Mouse (Mus musculus): Measurements from ENCODE around the gene Fau. TPM values are rescaled to one million over a fixed set of nuclear protein-coding genes. Genes with fewer than 3 reads are reported as not detected.

Fau gene
- total RNA-seq, 1 experiment from 2014 or later, result 1,850 TPM

DNA sequence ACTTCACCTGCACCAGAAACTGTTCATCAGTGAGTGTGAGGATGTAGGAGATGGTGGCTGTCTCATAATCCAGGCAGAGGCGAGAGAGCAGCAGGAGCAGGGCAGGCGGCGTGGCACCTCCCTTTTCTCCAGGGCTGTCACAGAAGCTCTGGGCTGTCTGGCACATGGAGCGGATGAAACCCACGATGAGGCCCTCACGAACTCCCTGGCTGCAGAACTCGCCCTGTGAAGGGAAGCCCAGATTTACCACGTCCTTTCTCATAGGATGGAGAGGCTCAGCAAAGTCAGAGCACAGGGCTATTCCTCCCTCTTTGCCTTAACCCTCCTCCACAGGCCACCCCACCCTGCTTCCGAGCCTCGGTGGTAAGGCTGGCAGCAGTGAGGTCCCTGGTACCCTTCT lies 12.2 kb downstream of the Fau start:
- no peak for ATAC-seq (replicated peaks; ENCODE audit: low read depth, poor library complexity, severe bottlenecking)

- no peak for ATAC-seq (replicated peaks; ENCODE audit: low read depth, poor library complexity, severe bottlenecking)
These were observed 13.1 kb downstream of the Fau start for GRCm38 (mm10) chr19:6070571-6071250.

DNA sequence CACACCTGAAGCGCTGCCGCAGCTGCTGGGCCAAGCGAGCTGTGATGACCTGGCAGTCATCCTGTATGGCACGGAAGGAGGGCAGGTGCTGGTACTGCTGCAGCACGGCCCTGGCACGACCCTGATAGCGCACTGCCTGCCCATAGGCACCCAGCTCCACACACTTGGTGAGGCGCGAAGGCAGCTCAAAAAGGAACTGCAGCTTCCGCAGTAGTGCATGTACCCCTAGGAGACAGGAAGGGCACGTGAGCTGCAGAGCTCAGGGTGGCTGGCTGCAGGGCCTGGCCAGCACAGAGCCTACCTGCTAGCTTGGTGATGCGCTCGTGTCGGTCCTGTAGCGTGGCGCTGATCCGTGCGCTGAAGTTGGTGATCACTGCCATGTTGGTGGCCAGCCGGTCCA lies 13.6 kb downstream of the Fau start:
- no peak for ATAC-seq (replicated peaks; ENCODE audit: low read depth, poor library complexity, severe bottlenecking)

DNA sequence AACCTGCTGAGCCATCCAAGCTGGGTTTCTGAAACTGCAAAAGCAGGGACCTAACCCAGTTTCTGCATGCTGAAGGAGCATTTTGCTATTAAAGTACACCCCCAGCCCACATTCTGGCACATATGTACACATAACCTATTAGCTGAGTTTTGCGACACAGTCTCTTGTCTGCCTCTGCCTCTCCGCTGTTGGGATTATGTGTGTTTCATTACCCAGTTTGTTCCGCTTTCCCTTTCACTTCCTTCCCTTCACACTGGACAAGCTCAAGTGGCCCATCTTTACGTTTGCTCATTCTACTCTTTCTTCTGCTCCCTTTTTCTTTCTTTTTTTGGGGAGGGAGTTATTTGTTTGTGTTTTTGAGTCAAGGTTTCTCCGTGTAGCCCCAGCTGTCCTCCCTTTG lies 16.2 kb downstream of the Fau start:
- ATAC-seq (replicated peaks; ENCODE audit: low read depth, poor library complexity, severe bottlenecking), result no peak

DNA sequence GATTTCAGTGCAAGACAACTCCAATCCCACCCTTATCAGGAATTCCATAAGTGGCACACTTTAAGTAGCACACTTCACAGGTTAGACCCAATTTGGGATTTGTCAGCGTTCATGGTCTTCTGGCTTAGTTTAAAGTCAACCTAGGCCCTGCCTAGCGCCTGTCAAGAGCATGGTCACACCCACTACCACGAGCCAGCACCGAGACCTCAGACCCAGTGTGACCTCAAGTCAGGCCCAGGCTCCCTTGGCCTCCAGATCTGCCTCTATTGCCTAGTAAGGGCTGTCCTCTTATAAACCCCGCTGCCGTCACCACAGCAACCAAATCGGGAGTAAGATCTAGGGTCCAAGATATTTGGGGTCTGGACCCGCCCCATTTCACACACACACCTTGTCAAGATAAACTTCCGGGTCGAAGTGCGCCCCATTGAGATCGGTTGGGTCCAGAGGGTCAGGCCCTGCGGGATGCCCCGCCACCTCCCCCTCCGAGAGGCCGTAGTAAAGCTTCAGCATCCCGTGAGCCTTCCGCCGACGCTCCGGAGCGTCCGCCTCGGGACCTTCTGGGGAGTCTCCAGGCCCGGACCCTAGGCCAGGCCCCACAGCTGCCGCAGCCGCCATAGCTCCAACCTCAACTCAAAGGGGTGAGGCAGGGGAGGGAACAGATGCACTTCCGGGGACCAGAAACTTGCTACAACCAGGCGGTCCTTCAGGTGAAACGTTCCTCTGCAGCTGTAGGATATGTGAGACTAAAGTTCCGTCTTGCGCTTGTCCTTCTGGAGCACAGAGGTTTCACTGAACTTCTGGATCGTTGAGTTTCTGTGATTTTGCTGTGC lies 19.1 kb downstream of the Fau start, which contains the start of gene Vps51:
TSS of gene Vps51 (minus strand) at position 668 of the 830 bp plus-strand sequence.
- ATAC-seq (replicated peaks; ENCODE audit: low read depth, poor library complexity, severe bottlenecking), result peak; percentile 96

DNA sequence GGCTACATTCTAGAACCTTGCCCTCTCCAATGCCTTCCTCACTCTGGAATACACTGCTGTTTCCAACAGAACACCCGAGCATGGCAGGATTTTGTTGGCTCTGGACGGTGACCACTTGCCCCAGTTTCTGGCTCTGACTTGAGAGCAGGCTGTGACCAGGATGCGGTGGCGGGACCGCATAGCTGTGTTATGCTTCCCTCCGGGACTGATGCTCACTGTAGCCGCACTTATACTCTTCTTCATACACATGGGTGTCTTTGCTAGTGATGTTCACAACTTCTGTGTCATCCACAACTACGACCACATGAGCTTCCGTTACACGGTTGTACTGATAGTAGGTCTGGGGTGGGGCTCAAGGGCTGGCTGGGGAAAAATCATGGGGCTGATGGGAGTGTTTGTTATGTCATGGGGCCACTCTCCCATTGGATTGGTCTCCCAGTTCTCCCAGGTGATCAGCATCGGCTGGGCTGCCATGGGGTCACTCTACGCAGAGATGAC lies 22.4 kb downstream of the Fau start, which contains the start of gene Tmem262:
TSS of gene Tmem262 (plus strand) at position 51 of the 498 bp plus-strand sequence.
- ATAC-seq (replicated peaks; ENCODE audit: low read depth, poor library complexity, severe bottlenecking), result no peak

GRCm38 (mm10) chr19:6082156-6082555 lies 24.5 kb downstream of the Fau start, which contains the start of gene Gm28374:
Gene Gm28374 (minus strand): TSS chr19:6082256.
- ATAC-seq (replicated peaks; ENCODE audit: low read depth, poor library complexity, severe bottlenecking), result no peak

DNA sequence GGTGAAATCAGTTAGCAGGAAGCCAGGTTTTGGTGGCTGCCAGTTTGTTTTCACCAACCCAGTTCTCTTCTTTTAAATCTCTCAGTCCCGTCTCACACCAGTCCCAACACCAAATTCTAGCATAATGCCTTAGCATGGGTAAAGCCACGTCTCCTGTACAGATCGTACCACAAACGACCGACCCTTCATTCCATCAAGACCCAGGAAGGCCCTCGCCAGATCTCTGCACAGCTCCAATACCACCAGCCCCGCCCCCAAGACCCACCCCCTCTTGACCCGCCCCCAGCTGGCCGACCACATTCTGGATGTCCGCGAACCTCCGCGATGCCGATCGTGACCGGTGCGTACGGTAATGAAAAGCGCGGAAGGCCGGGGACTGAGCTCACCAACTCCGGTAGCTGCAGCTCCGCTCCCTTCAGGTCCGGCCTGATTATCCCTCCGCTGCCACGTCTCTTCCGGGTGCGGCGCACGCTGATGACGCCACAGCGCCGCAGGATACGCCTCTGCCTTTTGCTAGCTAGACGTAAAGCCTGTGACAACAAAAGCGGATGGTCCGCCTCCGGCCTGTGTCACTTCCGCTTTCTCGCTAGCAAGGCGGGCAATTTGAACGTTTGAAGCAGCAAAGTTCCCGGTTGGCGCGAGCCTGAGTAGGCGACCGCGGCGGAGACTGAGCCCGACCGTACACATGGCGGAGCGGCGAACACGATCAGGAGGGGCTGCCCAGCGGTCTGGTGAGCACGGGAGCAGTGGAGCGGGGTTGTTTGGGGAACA lies 27.0 kb downstream of the Fau start, which contains the start of the genes Zfpl1 and Cdca5:
TSS of gene Zfpl1 (minus strand) at position 479 of the 771 bp plus-strand sequence.
TSS of gene Cdca5 (plus strand) at position 506 of the 771 bp plus-strand sequence.
- peak; percentile 94 for ATAC-seq (replicated peaks; ENCODE audit: low read depth, poor library complexity, severe bottlenecking)

DNA sequence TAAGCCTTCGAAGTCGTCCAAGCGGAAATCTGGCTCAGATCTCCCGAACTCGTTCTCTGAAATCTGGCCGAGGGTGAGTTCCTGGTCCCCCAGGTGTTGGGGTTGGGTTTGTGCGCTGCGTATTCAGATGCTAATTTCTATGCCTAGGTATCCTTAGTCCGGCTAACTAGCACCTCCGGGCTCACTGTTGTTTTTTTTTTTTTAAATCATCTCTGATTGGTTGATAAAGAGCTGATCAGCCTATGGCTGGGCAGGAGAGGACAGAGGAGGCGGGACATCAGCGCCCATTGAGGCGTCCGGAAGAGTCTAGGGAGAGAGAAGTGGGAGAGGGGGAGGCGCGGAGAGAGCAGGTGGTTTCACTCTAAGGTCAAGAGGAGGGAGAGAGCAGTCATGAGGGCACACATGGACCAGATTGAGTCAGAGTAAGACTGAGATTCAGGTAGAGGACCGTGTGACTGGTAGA lies 27.8 kb downstream of the Fau start:
- ATAC-seq (replicated peaks; ENCODE audit: low read depth, poor library complexity, severe bottlenecking), result peak; percentile 83

GRCm38 (mm10) chr19:6088841-6089240 lies 31.2 kb downstream of the Fau start:
- no peak for ATAC-seq (replicated peaks; ENCODE audit: low read depth, poor library complexity, severe bottlenecking)

- ATAC-seq (replicated peaks; ENCODE audit: low read depth, poor library complexity, severe bottlenecking), result no peak
These were observed 36.5 kb downstream of the Fau start, which contains the start of gene AC131692.1 for GRCm38 (mm10) chr19:6094119-6094518. Gene AC131692.1 (plus strand): TSS chr19:6094419.

DNA sequence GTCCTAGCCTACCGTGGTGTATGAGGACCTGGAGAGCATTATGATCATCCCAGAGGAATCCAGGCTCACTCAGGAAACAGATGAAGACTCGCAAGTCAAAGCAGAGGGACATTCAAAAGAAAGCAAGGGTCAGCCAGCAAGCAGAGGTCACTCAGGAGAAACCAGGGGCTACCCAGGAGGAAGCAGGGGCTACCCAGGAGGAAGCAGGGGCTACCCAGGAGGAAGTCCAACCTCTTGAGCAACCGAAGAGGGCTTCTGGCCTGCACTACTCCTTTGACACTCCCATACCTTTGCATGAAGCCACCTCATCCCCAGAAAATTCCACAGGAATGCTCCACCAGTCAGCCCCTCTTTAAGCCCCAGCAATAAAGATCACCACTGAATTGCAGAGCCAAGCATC lies 40.2 kb downstream of the Fau start:
- no peak for ATAC-seq (replicated peaks; ENCODE audit: low read depth, poor library complexity, severe bottlenecking)

- ATAC-seq (replicated peaks; ENCODE audit: low read depth, poor library complexity, severe bottlenecking), result no peak
These were observed 43.5 kb downstream of the Fau start for GRCm38 (mm10) chr19:6101186-6101585.

DNA sequence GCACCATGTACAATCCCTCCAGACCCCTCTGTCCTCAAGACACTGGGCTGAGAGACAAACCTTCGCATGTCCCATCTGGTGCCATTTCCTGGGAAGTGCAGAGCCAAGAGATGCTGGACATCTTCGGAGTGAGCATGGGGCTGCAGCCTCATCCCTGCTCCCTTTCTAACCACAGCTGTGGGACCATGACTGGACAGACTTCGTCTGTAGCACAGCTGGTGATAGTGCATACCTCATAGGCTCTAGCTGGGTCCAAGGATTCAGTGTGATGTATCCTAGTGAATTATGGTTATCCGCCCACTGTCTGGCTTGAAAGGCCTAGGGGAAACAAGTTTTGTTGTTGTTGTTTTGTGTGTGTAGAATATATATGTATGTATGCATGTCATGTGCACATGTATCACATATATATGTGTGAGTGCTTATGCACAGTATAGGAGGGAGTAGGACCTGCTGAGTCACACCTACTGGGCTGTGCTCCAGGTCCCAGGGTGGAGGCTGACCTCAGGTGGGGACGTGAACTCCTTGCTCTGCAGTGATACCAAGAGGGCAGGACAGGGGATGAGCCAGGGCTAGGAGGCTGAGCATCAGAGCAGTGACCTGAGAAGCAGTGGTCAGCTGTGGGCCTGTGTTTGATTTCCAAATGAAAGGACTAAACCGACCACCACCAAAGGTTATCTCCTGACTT lies 44.7 kb downstream of the Fau start:
- no peak for ATAC-seq (replicated peaks; ENCODE audit: low read depth, poor library complexity, severe bottlenecking)

DNA sequence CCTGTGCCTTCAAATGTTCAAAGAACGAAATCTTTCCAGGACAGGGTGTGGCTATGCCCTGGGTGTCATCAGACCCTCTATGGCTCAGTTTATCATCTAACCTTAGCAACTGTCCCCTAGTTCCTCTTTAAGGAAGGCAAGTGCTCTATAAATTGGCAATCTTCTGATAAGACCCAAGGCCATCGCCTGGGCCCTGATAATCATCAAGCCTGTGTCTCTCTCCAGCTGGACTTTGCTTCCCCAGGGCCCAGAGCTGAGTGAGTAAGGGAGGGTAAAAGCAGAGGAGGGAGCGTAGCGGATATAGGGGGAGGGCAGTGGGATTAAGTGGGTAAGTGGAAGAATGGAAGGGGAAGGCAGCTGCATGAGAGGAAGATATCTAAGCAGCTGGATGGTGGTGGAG lies 46.8 kb downstream of the Fau start:
- ATAC-seq (replicated peaks; ENCODE audit: low read depth, poor library complexity, severe bottlenecking), result no peak

GRCm38 (mm10) chr19:6105586-6105985 lies 47.9 kb downstream of the Fau start, which contains the start of gene Naaladl1:
Gene Naaladl1 (plus strand): TSS chr19:6105782.
- ATAC-seq (replicated peaks; ENCODE audit: low read depth, poor library complexity, severe bottlenecking), result no peak
